Mouse (Mus musculus): ENCODE measurements around the gene Pappa2. TPM values are rescaled to one million over a fixed set of nuclear protein-coding genes. Genes with fewer than 3 reads are reported as not detected.

The Pappa2 gene
- polyA plus RNA-seq, 1 experiment from 2014 or later = 0.71 TPM

DNA sequence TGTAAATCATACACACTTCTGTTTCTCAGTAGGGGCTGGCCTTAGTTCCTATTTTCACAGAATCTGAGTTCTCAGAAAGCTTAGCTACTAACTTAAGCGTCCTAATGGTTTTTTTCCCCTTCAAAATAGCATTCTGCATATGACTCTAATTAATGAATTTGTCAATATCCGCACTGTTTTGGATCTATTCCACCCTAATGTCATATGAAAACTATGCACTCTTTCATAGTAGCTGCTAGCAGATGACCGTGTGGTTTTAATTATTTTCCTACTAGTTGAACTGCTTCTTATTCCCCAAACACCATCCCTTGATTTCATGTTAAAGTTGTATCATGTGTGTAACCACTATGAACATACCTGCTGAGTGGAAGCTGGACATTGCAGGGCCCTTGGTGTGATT lies 314.3 kb downstream of the Pappa2 start:
- Histone ChIP-seq H3K9ac (no peak overlapping the region), H3K36me3 (no peaks in the 10 kb centered on the region), H3K4me1 (no peaks in the 10 kb centered on the region), H3K9me3 (replicated peaks) (no peaks in the 10 kb centered on the region), H3K27me3 (no peaks in the 10 kb centered on the region), H3K27ac (no peak overlapping the region), H3K4me3 (replicated peaks) (no peak overlapping the region), H3K4me2 (no peak overlapping the region)
- WGBS = 81% methylated on average over 3 of the region's 3 CpGs
- no peak for ATAC-seq (replicated peaks; ENCODE audit: low FRiP score)
